Mouse (Mus musculus) intestine, embryonic 14.5 days (tissue): ENCODE data around the gene Stx8. TPM values are rescaled to one million over a fixed set of nuclear protein-coding genes. Genes with fewer than 3 reads are reported as not detected.

Source experiments
- ATAC-seq: fragments of 200-750 bp; cut with Nextera tagmentation; replicated peaks from 2 replicates; pipeline ENCODE4 v1.8.0; 2017; ENCODE audit warnings: low read depth, moderate number of reproducible peaks, moderate TSS enrichment, moderate library complexity; ENCODE audit not compliant: low FRiP score, low TSS enrichment
- DNase-seq: peaks from one replicate; pipeline ENCODE4 v3.0.0-alpha.2; 2018; ENCODE audit warnings: low spot score
- H3K27ac ChIP-seq: fragments of 300-500 bp; sonication (generic); 2 replicates; pipeline ENCODE4 v1.5.1; 2014; ENCODE audit warnings: low read depth, mild to moderate bottlenecking, control low read depth
- H3K27me3 ChIP-seq: fragments of 300-500 bp; sonication (generic); replicated peaks from 2 replicates; pipeline ENCODE4 v1.6.1; 2014; ENCODE audit warnings: low read length, control low read depth; ENCODE audit not compliant: control insufficient read depth, insufficient read depth
- H3K36me3 ChIP-seq: fragments of 300-500 bp; sonication (generic); 2 replicates; pipeline ENCODE4 v1.6.1; 2014; ENCODE audit warnings: low read length, control low read depth; ENCODE audit not compliant: control insufficient read depth, insufficient read depth
- H3K4me1 ChIP-seq: fragments of 300-500 bp; sonication (generic); replicated peaks from 2 replicates; pipeline ENCODE4 v1.6.1; 2014; ENCODE audit warnings: low read length, control low read depth, mixed read lengths; ENCODE audit not compliant: control insufficient read depth, insufficient read depth
- H3K4me2 ChIP-seq: fragments of 300-500 bp; sonication (generic); 2 replicates; pipeline ENCODE4 v1.6.1; 2014; ENCODE audit warnings: low read length
- H3K4me3 ChIP-seq: fragments of 300-500 bp; sonication (generic); 2 replicates; pipeline ENCODE4 v1.5.1; 2014; ENCODE audit warnings: low read depth, low read length, control low read depth, mixed read lengths
- H3K9ac ChIP-seq: fragments of 300-500 bp; sonication (generic); 2 replicates; pipeline ENCODE4 v1.6.1; 2014; ENCODE audit warnings: mild to moderate bottlenecking, low read length
- H3K9me3 ChIP-seq: fragments of 300-500 bp; sonication (generic); 2 replicates; pipeline ENCODE4 v1.6.1; 2016; ENCODE audit warnings: low read length, control low read depth; ENCODE audit not compliant: control insufficient read depth
- WGBS: fragments of 180-500 bp; shearing (Covaris S2); extraction: QIAGEN DNeasy Blood & Tissue Kit; methylation state at CpG from one replicate; pipeline ENCODE4 v1.1.7; 2014; 5-methylcytosine and 5-hydroxymethylcytosine counted together
- polyA plus RNA-seq: library from polyadenylated mRNA; unstranded; fragments of >200 nt; fragmentation: Nextera tagmentation; extraction: Ambion mirVana; gene quantifications from 2 replicates; pipeline ENCODE4 v1.2.1, GENCODE M21; 2014

Gene Stx8
- polyA plus RNA-seq, 1 experiment from 2014 or later, result 51.3 TPM

GRCm38 (mm10) chr11:68051305-68051704 is 85.3 kb downstream of the Stx8 start:
- H3K9ac ChIP-seq, result no peak overlapping the region
- no peaks in the 10 kb centered on the region; the same call in 1 of the 2 replicates for H3K4me1 ChIP-seq
- H3K4me2 ChIP-seq, result no peak overlapping the region
- H3K9me3 ChIP-seq, result no peaks in the 10 kb centered on the region
- DNase-seq, result no peak
- H3K27me3 ChIP-seq, result no peaks in the 10 kb centered on the region
- H3K4me3 ChIP-seq, result no peak overlapping the region
- no peaks in the 10 kb centered on the region for H3K36me3 ChIP-seq
- H3K27ac ChIP-seq, result no peak overlapping the region
- no peak for ATAC-seq
- 86% methylated on average over 4 of the region's 4 CpGs for WGBS

GRCm38 (mm10) chr11:68058466-68059201 is 92.6 kb downstream of the Stx8 start:
- no peak overlapping the region for H3K27ac ChIP-seq
- H3K4me3 ChIP-seq, result no peak overlapping the region
- H3K9ac ChIP-seq, result no peak overlapping the region
- no peaks in the 10 kb centered on the region for H3K36me3 ChIP-seq
- peaks cover 4% of the 10 kb centered on the region for H3K4me1 ChIP-seq
- DNase-seq (no peak), ATAC-seq (no peak)
- no peaks in the 10 kb centered on the region for H3K9me3 ChIP-seq
- H3K4me2 ChIP-seq, result no peak overlapping the region
- WGBS, result 61% methylated on average over 5 of the region's 5 CpGs
- no peaks in the 10 kb centered on the region for H3K27me3 ChIP-seq

DNA sequence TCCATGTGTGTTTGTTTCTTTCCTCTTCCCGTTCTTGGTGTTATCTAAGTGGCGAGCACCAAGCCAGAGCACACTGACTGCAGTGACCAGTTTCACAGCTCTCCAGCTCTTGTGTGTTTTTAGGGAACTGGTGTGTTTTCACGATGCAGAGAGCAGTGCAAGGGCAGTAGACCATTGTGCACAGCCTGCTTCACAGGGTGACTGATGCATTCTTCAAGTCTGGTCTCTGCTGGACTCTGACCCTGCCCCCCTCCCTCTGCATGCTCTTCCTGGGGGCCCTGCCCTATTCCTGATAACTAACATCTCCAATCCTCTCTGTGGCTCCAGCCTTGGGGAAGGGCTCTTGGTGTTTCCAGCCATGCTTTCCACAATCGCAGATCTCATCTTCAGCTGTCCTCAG is 94.7 kb downstream of the Stx8 start:
- Histone ChIP-seq H3K9ac (no peak overlapping the region), H3K4me1 (peaks cover 4% of the 10 kb centered on the region), H3K36me3 (no peaks in the 10 kb centered on the region), H3K27ac (no peak overlapping the region), H3K4me2 (no peak overlapping the region), H3K4me3 (no peak overlapping the region), H3K9me3 (no peaks in the 10 kb centered on the region), H3K27me3 (no peaks in the 10 kb centered on the region)
- DNase-seq (no peak), ATAC-seq (no peak)
- WGBS, result 55% methylated on average over 4 of the region's 4 CpGs

DNA sequence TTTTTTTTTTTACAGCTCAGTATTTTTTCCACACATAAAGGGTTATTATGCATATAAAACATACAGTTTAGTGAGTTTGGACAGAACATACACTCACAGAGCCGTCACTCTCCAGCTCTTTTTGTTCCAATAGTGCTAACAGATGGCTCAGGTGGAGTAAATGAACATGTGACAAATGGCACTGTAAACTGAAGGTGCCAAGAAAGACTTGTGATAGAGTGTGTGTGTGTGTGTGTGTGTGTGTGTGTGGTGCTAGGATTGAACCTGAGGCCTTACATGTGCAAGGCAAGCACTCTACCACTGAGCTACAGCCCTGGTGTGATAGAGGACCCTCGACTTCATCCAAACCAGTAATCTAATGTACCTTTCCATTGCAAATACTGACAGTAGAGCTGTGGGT is 96.1 kb downstream of the Stx8 start:
- Histone ChIP-seq H3K36me3 (no peaks in the 10 kb centered on the region), H3K4me3 (no peak overlapping the region), H3K27ac (no peak overlapping the region), H3K9ac (no peak overlapping the region), H3K9me3 (no peaks in the 10 kb centered on the region), H3K4me1 (peaks cover 4% of the 10 kb centered on the region), H3K27me3 (no peaks in the 10 kb centered on the region), H3K4me2 (no peak overlapping the region)
- DNase-seq (no peak), ATAC-seq (no peak)
- WGBS, result 83% methylated on average over 2 of the region's 2 CpGs

- Histone ChIP-seq H3K9ac (no peak overlapping the region), H3K4me1 (peaks cover 10% of the 10 kb centered on the region; the same call in 1 of the 2 replicates), H3K9me3 (no peaks in the 10 kb centered on the region), H3K4me3 (no peak overlapping the region), H3K36me3 (no peaks in the 10 kb centered on the region), H3K4me2 (no peak overlapping the region), H3K27me3 (no peaks in the 10 kb centered on the region), H3K27ac (no peak overlapping the region)
- no peak for ATAC-seq
- DNase-seq, result no peak
- 91% methylated on average over 10 of the region's 10 CpGs for WGBS
Observed at GRCm38 (mm10) chr11:68067806-68068205, 101.8 kb downstream of the Stx8 start.

- Histone ChIP-seq H3K36me3 (no peaks in the 10 kb centered on the region), H3K27me3 (no peaks in the 10 kb centered on the region), H3K4me1 (peaks cover 20% of the 10 kb centered on the region), H3K4me2 (no peak overlapping the region), H3K9ac (no peak overlapping the region), H3K4me3 (no peak overlapping the region), H3K9me3 (no peaks in the 10 kb centered on the region), H3K27ac (no peak overlapping the region)
- 75% methylated on average over 3 of the region's 3 CpGs for WGBS
- no peak for ATAC-seq
- no peak for DNase-seq
Observed at GRCm38 (mm10) chr11:68070086-68070485, 104.1 kb downstream of the Stx8 start.

GRCm38 (mm10) chr11:68071836-68072235 is 105.8 kb downstream of the Stx8 start:
- 38% methylated on average over 5 of the region's 5 CpGs for WGBS
- no peak overlapping the region for H3K9ac ChIP-seq
- H3K36me3 ChIP-seq, result no peaks in the 10 kb centered on the region
- no peak overlapping the region for H3K4me3 ChIP-seq
- no peak overlapping the region for H3K4me2 ChIP-seq
- no peaks in the 10 kb centered on the region for H3K9me3 ChIP-seq
- peak overlapping the region; percentile 48; the same call in 1 of the 2 replicates for H3K27ac ChIP-seq
- no peak for DNase-seq
- ATAC-seq, result no peak
- no peaks in the 10 kb centered on the region for H3K27me3 ChIP-seq
- H3K4me1 ChIP-seq, result peaks cover 23% of the 10 kb centered on the region

DNA sequence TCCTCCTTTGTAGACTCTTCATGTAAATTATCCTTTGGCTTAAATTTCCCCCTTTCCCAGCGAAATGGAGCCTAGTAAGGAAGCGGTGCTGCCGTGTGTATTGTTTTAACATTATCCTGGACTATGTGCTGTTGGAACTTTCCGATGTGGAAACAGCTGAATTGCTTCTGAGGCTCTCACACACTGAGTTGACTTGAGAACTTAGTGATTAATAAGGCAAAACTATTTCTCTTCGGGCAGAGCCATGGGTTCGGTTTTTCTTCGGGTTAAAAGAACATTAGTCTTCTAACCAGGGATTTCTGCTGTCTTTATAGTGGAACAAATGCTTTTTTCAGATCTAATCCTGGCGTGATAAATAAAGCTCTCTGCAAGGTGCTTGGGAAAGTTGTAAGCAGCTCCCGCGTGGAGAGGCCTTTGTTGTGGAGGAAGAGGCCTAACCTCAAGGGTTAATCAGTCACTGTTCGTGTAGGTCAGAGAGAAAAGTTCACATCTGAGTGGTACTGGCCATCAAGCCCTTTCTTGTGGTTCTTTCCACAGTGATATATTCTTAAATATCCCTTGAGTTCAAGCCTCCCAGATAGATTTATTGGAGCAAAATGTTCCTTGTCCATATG is 106.7 kb downstream of the Stx8 start:
- no peaks in the 10 kb centered on the region for H3K9me3 ChIP-seq
- 31% methylated on average over 11 of the region's 11 CpGs for WGBS
- H3K9ac ChIP-seq, result no peak overlapping the region
- peak overlapping the region; percentile 60 for H3K27ac ChIP-seq
- H3K27me3 ChIP-seq, result no peaks in the 10 kb centered on the region
- H3K4me1 ChIP-seq, result peaks cover 23% of the 10 kb centered on the region
- ATAC-seq (no peak), DNase-seq (no peak)
- no peak overlapping the region for H3K4me2 ChIP-seq
- no peak overlapping the region for H3K4me3 ChIP-seq
- H3K36me3 ChIP-seq, result no peaks in the 10 kb centered on the region

- Histone ChIP-seq H3K4me1 (peaks cover 23% of the 10 kb centered on the region), H3K27ac (no peak overlapping the region), H3K9me3 (no peaks in the 10 kb centered on the region), H3K4me3 (no peak overlapping the region), H3K36me3 (no peaks in the 10 kb centered on the region), H3K27me3 (no peaks in the 10 kb centered on the region), H3K9ac (no peak overlapping the region), H3K4me2 (no peak overlapping the region)
- WGBS, result 53% methylated on average over 5 of the region's 5 CpGs
- DNase-seq (no peak), ATAC-seq (no peak)
Observed at GRCm38 (mm10) chr11:68074686-68075085, 108.7 kb downstream of the Stx8 start.
